Mouse (Mus musculus): Measurements from ENCODE around the gene Hadh. TPM values are rescaled to one million over a fixed set of nuclear protein-coding genes. Genes with fewer than 3 reads are reported as not detected.
A peak's percentile ranks its signal among the peaks of the same experiment; 100 is the strongest.

Gene Hadh
- total and polyA plus RNA-seq, 3 experiments, result 39.1 to 66.9 TPM; not detected in 1

- H3K4me1 ChIP-seq (ENCODE audit: control insufficient read depth in 1 of 2, insufficient read depth in 2 of 2, low read length in 2 of 2), result no peaks in the 10 kb centered on the region
- DNase-seq (ENCODE audit: low read depth, low spot score), result peak; percentile 31
- TF ChIP-seq SMC3 (IDR thresholded peaks at IDR 0.05; ENCODE audit: low read depth, low read length), result peak; percentile 26; the same call in 1 of the 2 replicates
- no peak for TF ChIP-seq NRF1 (IDR thresholded peaks at IDR 0.05; ENCODE audit: insufficient read depth, low read depth, low read length, poor library complexity, severe bottlenecking)
- peak; percentile 54 to 71 (median 55) for TF ChIP-seq CTCF (IDR thresholded peaks at IDR 0.05 in 2 of 3, conservative IDR thresholded peaks at IDR 0.05 in 1 of 3; ENCODE audit: control insufficient read depth in 1 of 3, insufficient read depth in 1 of 3, low read depth in 2 of 3, low read length in 3 of 3, poor library complexity in 1 of 3, severe bottlenecking in 1 of 3)
Observed at GRCm38 (mm10) chr3:131228083-131228482, 43.8 kb downstream of the Hadh start.

GRCm38 (mm10) chr3:131218636-131219390 lies 53.1 kb downstream of the Hadh start:
- Histone ChIP-seq H3K27ac (ENCODE audit: control insufficient read depth, low read depth, low read length) (no peak overlapping the region), H3K9me3 (replicated peaks; ENCODE audit: insufficient read depth, low read length) (no peaks in the 10 kb centered on the region), H3K9ac (ENCODE audit: control insufficient read depth, low read depth, low read length, poor library complexity, severe bottlenecking) (no peak overlapping the region), H3K4me1 (ENCODE audit: control insufficient read depth in 1 of 2, insufficient read depth in 2 of 2, low read length in 2 of 2) (no peaks in the 10 kb centered on the region), H3K4me3 (ENCODE audit: control insufficient read depth in 1 of 2, insufficient read depth in 1 of 2, low read depth in 2 of 2, low read length in 2 of 2) (no peak overlapping the region), H3K36me3 (ENCODE audit: control insufficient read depth in 1 of 2, insufficient read depth in 2 of 2, low read length in 2 of 2) (no peaks in the 10 kb centered on the region), H3K27me3 (ENCODE audit: control insufficient read depth in 1 of 2, insufficient read depth in 2 of 2, low read length in 2 of 2) (no peaks in the 10 kb centered on the region), H3K79me2 (ENCODE audit: control insufficient read depth, insufficient read depth, low read length, poor library complexity) (no peaks in the 10 kb centered on the region)
- TF ChIP-seq CHD1 (IDR thresholded peaks at IDR 0.05; ENCODE audit: low read depth, low read length) (no peak), GATA1 (IDR thresholded peaks at IDR 0.05; ENCODE audit: low read depth, low read length) (no peak), CTCF (IDR thresholded peaks at IDR 0.05 in 2 of 3, conservative IDR thresholded peaks at IDR 0.05 in 1 of 3; ENCODE audit: control insufficient read depth in 1 of 3, insufficient read depth in 1 of 3, low read depth in 2 of 3, low read length in 3 of 3, poor library complexity in 1 of 3, severe bottlenecking in 1 of 3) (no peak), POLR2AphosphoS2 (IDR thresholded peaks at IDR 0.05; ENCODE audit: low read length) (no peak), ZKSCAN1 (IDR thresholded peaks at IDR 0.05; ENCODE audit: low read depth, low read length) (no peak), RAD21 (IDR thresholded peaks at IDR 0.05; ENCODE audit: low read depth, low read length) (no peak), MAX (IDR thresholded peaks at IDR 0.05; ENCODE audit: low read length) (no peak), POLR2AphosphoS5 (IDR thresholded peaks at IDR 0.05; ENCODE audit: borderline replicate concordance, low read depth, low read length) (no peak), HCFC1 (IDR thresholded peaks at IDR 0.05; ENCODE audit: low read depth, low read length) (no peak), BHLHE40 (IDR thresholded peaks at IDR 0.05; ENCODE audit: borderline replicate concordance, low read depth, low read length) (no peak), SIN3A (IDR thresholded peaks at IDR 0.05; ENCODE audit: low read length) (no peak), ELF1 (IDR thresholded peaks at IDR 0.05; ENCODE audit: low read depth, low read length) (no peak), MEF2A (IDR thresholded peaks at IDR 0.05; ENCODE audit: extremely low read depth, insufficient replicate concordance, low read depth, low read length, poor library complexity, severe bottlenecking) (no peak), TBP (IDR thresholded peaks at IDR 0.05; ENCODE audit: low read depth, low read length) (no peak), GABPA (IDR thresholded peaks at IDR 0.05; ENCODE audit: low read depth, low read length) (no peak), USF2 (IDR thresholded peaks at IDR 0.05; ENCODE audit: borderline replicate concordance in 1 of 2, insufficient read depth in 1 of 2, low read depth in 1 of 2, low read length in 2 of 2) (no peak), MAFK (IDR thresholded peaks at IDR 0.05; ENCODE audit: borderline replicate concordance, low read depth, low read length) (no peak), MAZ (IDR thresholded peaks at IDR 0.05; ENCODE audit: low read depth, low read length) (no peak), TCF12 (IDR thresholded peaks at IDR 0.05; ENCODE audit: low read depth, low read length) (no peak)
- no peak for DNase-seq (ENCODE audit: low read depth, low spot score)

More at GRCm38 (mm10) chr3:131228083-131228482, 43.8 kb downstream of the Hadh start:
- no peaks in the 10 kb centered on the region for H3K9me3 ChIP-seq (replicated peaks; ENCODE audit: insufficient read depth, low read length)
- H3K27ac ChIP-seq (ENCODE audit: control insufficient read depth, low read depth, low read length), result no peak overlapping the region
- no peak overlapping the region for H3K4me3 ChIP-seq (ENCODE audit: control insufficient read depth in 1 of 2, insufficient read depth in 1 of 2, low read depth in 2 of 2, low read length in 2 of 2)
- H3K9ac ChIP-seq (ENCODE audit: control insufficient read depth, low read depth, low read length, poor library complexity, severe bottlenecking), result no peak overlapping the region
- no peaks in the 10 kb centered on the region for H3K36me3 ChIP-seq (ENCODE audit: control insufficient read depth in 1 of 2, insufficient read depth in 2 of 2, low read length in 2 of 2)
- H3K27me3 ChIP-seq (ENCODE audit: control insufficient read depth in 1 of 2, insufficient read depth in 2 of 2, low read length in 2 of 2), result no peaks in the 10 kb centered on the region
- H3K79me2 ChIP-seq (ENCODE audit: control insufficient read depth, insufficient read depth, low read length, poor library complexity), result no peaks in the 10 kb centered on the region

All from MEL (cell line).